Mouse (Mus musculus): ENCODE results near the gene Slc7a5. TPM values are rescaled to one million over a fixed set of nuclear protein-coding genes. Genes with fewer than 3 reads are reported as not detected.

Slc7a5 gene
- polyA plus RNA-seq, 1 experiment, result 4.3 TPM

GRCm38 (mm10) chr8:121935341-121936294 lies 28.1 kb upstream of the Slc7a5 start:
- Histone ChIP-seq H3K4me1 (ENCODE audit: control insufficient read depth, insufficient read depth, low read length) (no peaks in the 10 kb centered on the region), H3K27me3 (replicated peaks; ENCODE audit: control insufficient read depth, insufficient read depth, low read length) (no peaks in the 10 kb centered on the region), H3K27ac (ENCODE audit: insufficient read depth, low read depth, low read length) (no peak overlapping the region), H3K36me3 (ENCODE audit: control insufficient read depth, insufficient read depth, low read length) (no peaks in the 10 kb centered on the region), H3K4me3 (ENCODE audit: insufficient read depth, low read depth, low read length) (no peak overlapping the region)
- 69% methylated on average over 12 of the region's 12 CpGs for WGBS
- DNase-seq, result peak; percentile 36
- TF ChIP-seq POLR2A (IDR thresholded peaks at IDR 0.05; ENCODE audit: low read depth, low read length) (no peak), CTCF (conservative IDR thresholded peaks at IDR 0.05; ENCODE audit: insufficient read depth, insufficient read length, low read depth, low read length) (peak; percentile 27; the same call in 1 of the 2 replicates)

DNA sequence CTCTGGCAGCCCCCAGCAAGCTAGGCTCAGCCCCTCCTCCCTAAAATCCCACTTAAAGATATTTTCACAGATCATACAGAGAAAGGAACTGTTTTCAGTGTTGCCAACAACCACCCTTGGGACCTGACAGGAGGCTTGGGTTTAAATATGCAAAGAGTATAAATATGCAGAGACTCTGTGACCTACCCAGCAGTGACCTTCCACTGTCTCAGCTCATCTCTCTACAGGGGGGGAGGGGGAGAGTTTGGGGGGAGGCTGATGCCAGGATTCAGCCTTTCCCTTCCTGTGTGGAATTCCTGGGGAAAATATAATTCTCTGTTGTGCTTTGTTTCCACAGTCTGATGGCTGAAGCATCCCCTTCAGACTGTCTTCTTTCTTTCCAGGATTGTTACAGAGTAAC lies 27.4 kb upstream of the Slc7a5 start:
- H3K27ac ChIP-seq (ENCODE audit: insufficient read depth, low read depth, low read length), result no peak overlapping the region
- no peaks in the 10 kb centered on the region for H3K4me1 ChIP-seq (ENCODE audit: control insufficient read depth, insufficient read depth, low read length)
- H3K36me3 ChIP-seq (ENCODE audit: control insufficient read depth, insufficient read depth, low read length), result no peaks in the 10 kb centered on the region
- TF ChIP-seq CTCF (conservative IDR thresholded peaks at IDR 0.05; ENCODE audit: insufficient read depth, insufficient read length, low read depth, low read length), result no peak
- TF ChIP-seq POLR2A (IDR thresholded peaks at IDR 0.05; ENCODE audit: low read depth, low read length), result no peak
- DNase-seq, result no peak
- H3K4me3 ChIP-seq (ENCODE audit: insufficient read depth, low read depth, low read length), result no peak overlapping the region
- H3K27me3 ChIP-seq (replicated peaks; ENCODE audit: control insufficient read depth, insufficient read depth, low read length), result no peaks in the 10 kb centered on the region

GRCm38 (mm10) chr8:121934506-121934905 lies 27.0 kb upstream of the Slc7a5 start:
- H3K27ac ChIP-seq (ENCODE audit: insufficient read depth, low read depth, low read length), result no peak overlapping the region
- H3K4me3 ChIP-seq (ENCODE audit: insufficient read depth, low read depth, low read length), result no peak overlapping the region
- no peaks in the 10 kb centered on the region for H3K36me3 ChIP-seq (ENCODE audit: control insufficient read depth, insufficient read depth, low read length)
- TF ChIP-seq CTCF (conservative IDR thresholded peaks at IDR 0.05; ENCODE audit: insufficient read depth, insufficient read length, low read depth, low read length) (peak; percentile 55), POLR2A (IDR thresholded peaks at IDR 0.05; ENCODE audit: low read depth, low read length) (no peak)
- DNase-seq, result peak; percentile 59
- H3K27me3 ChIP-seq (replicated peaks; ENCODE audit: control insufficient read depth, insufficient read depth, low read length), result no peaks in the 10 kb centered on the region
- WGBS, result 41% methylated on average over 4 of the region's 4 CpGs
- H3K4me1 ChIP-seq (ENCODE audit: control insufficient read depth, insufficient read depth, low read length), result no peaks in the 10 kb centered on the region

DNA sequence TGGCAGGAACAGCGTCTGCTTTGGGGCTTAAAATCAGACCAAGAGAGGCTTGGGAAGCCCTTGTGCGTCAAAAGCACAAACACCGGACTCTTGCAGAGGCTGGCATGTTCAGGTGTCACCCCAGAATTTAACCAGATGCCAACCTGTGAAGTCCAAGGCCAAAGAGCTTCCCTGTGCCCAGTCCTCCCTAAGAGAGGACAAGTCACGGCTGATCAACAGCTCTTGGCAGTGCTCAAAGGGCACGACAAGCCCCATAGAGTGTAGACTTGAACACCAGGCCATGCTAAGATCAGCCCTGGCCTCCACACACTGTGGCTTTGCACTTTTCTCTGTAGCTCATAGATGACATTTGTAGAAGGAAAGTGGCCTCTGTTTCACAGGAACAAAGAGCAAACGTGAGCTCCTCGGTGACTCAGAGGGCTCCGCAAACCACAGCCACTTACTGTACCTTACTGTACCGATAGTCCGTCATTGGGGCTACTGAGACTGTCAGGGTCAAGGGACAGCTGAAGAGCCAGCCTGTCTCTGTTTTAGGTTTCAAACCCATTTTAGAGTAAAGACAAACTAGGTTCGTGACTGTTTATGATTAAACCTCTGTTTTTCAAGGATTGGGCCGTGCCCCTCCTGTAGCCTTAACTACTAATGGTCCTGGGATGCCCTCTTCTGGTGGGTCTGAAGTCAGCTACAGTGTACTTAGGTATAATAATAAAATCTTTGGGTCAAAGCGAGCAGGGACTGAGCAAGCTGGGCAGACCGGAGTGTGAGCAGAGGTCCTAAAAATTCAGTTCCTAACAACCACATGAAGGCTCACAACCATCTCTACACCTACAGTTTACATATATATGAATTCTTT lies 25.4 kb upstream of the Slc7a5 start:
- DNase-seq, result no peak
- Histone ChIP-seq H3K27me3 (replicated peaks; ENCODE audit: control insufficient read depth, insufficient read depth, low read length) (no peaks in the 10 kb centered on the region), H3K4me1 (ENCODE audit: control insufficient read depth, insufficient read depth, low read length) (no peaks in the 10 kb centered on the region), H3K4me3 (ENCODE audit: insufficient read depth, low read depth, low read length) (no peak overlapping the region), H3K27ac (ENCODE audit: insufficient read depth, low read depth, low read length) (no peak overlapping the region), H3K36me3 (ENCODE audit: control insufficient read depth, insufficient read depth, low read length) (no peaks in the 10 kb centered on the region)
- TF ChIP-seq POLR2A (IDR thresholded peaks at IDR 0.05; ENCODE audit: low read depth, low read length) (no peak), CTCF (conservative IDR thresholded peaks at IDR 0.05; ENCODE audit: insufficient read depth, insufficient read length, low read depth, low read length) (no peak)
- 88% methylated on average over 14 of the region's 14 CpGs for WGBS

DNA sequence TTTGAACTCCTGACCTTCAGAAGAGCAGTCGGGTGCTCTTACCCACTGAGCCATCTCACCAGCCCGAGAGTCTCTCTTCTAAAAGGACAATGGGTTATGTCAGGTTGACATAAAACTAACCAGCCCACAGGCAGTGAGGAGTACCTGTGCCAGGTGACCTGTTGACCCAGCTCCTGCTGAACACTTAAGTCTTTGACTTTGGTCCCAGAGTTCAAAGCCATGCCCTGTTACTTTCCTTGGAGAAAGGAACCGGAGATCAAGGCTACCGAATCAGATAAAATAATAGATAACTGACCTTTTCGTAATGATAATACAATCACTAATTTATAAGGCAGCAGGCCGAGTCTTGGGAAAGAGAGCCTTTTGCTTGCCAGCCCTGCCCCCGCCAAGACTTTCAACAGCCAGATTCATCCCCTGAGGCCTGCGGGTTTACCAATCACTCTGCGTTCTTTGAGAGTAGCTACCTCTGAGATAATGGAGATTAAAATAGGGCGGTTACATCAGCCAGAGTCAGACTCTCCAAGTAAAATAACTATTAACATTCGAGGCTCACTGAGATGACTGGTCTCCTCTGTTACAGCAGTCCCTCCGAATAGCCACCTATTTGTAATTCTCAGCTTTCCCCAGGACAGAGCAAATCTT lies 24.7 kb upstream of the Slc7a5 start:
- Histone ChIP-seq H3K27me3 (replicated peaks; ENCODE audit: control insufficient read depth, insufficient read depth, low read length) (no peaks in the 10 kb centered on the region), H3K4me1 (ENCODE audit: control insufficient read depth, insufficient read depth, low read length) (no peaks in the 10 kb centered on the region), H3K27ac (ENCODE audit: insufficient read depth, low read depth, low read length) (no peak overlapping the region), H3K4me3 (ENCODE audit: insufficient read depth, low read depth, low read length) (no peak overlapping the region), H3K36me3 (ENCODE audit: control insufficient read depth, insufficient read depth, low read length) (no peaks in the 10 kb centered on the region)
- TF ChIP-seq POLR2A (IDR thresholded peaks at IDR 0.05; ENCODE audit: low read depth, low read length) (no peak), CTCF (conservative IDR thresholded peaks at IDR 0.05; ENCODE audit: insufficient read depth, insufficient read length, low read depth, low read length) (no peak)
- WGBS, result 82% methylated on average over 12 of the region's 12 CpGs
- no peak for DNase-seq

- H3K4me3 ChIP-seq (ENCODE audit: insufficient read depth, low read depth, low read length), result no peak overlapping the region
- H3K27ac ChIP-seq (ENCODE audit: insufficient read depth, low read depth, low read length), result no peak overlapping the region
- H3K4me1 ChIP-seq (ENCODE audit: control insufficient read depth, insufficient read depth, low read length), result no peaks in the 10 kb centered on the region
- DNase-seq, result no peak
- 62% methylated on average over 7 of the region's 7 CpGs for WGBS
- no peak for TF ChIP-seq CTCF (conservative IDR thresholded peaks at IDR 0.05; ENCODE audit: insufficient read depth, insufficient read length, low read depth, low read length)
- no peak for TF ChIP-seq POLR2A (IDR thresholded peaks at IDR 0.05; ENCODE audit: low read depth, low read length)
- H3K36me3 ChIP-seq (ENCODE audit: control insufficient read depth, insufficient read depth, low read length), result no peaks in the 10 kb centered on the region
- H3K27me3 ChIP-seq (replicated peaks; ENCODE audit: control insufficient read depth, insufficient read depth, low read length), result no peaks in the 10 kb centered on the region
Observed at GRCm38 (mm10) chr8:121931571-121931970, 24.1 kb upstream of the Slc7a5 start.
